Mouse (Mus musculus): ENCODE measurements around the gene Eps8.

DNA sequence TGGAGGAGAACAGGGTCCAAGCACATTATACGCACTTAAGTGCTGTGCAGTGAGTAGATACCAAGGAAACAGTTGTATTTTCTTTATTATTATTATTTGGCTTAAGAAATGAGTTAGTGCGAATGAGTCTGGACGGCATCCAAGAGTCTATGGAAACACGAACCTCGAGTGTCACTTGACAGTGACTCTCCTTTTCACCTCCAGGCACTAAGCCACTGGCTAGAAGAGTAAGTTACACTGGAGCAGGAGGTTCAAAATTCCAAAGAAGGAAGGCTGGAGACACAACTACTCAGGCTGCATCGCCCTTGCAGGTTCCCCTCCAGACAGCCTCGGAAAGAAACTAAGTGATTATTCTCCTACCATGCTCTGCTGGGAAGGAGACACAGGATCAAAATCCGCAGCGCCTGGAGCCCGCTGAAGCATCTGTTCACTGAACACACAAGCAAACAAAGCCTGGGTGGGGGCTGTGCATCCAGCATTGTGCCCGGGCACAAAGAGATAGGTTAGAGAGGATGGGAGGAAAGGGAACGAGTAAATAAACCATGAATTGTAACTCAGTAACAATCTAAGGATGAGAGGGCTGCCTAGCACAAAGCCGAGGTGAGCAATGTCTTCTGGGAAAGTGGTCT lies 25.0 kb downstream of the Eps8 start:
- TF ChIP-seq GATA1 (IDR thresholded peaks at IDR 0.05; ENCODE audit: low read length) = no peak
- no peak for TF ChIP-seq TAL1 (IDR thresholded peaks at IDR 0.05; ENCODE audit: low read length)
